Mouse (Mus musculus): ENCODE data around the gene Trappc3l.
A peak's percentile ranks its signal among the peaks of the same experiment; 100 is the strongest.

- TF ChIP-seq EP300 (IDR thresholded peaks at IDR 0.05; ENCODE audit: low read depth) (no peak), CTCF (IDR thresholded peaks at IDR 0.05; ENCODE audit: low read depth) (peak; percentile 51)
Observed at GRCm38 (mm10) chr10:34151827-34152226, 114.4 kb downstream of the Trappc3l start.

Measured in heart, postnatal 0 days (tissue).